Mouse (Mus musculus): Measurements from ENCODE around the gene Ubp1. TPM values are rescaled to one million over a fixed set of nuclear protein-coding genes. Genes with fewer than 3 reads are reported as not detected.
A peak's percentile ranks its signal among the peaks of the same experiment; 100 is the strongest.

Gene Ubp1
- polyA plus RNA-seq, 1 experiment: 23.7 TPM

GRCm38 (mm10) chr9:114007850-114008350 is 77.2 kb downstream of the Ubp1 start:
- no peak for TF ChIP-seq MAX (IDR thresholded peaks at IDR 0.05)
- no peak for TF ChIP-seq USF1 (IDR thresholded peaks at IDR 0.05; ENCODE audit: low read depth)
- no peak for TF ChIP-seq CTCF (IDR thresholded peaks at IDR 0.05; ENCODE audit: control insufficient read depth, insufficient read depth, insufficient read length)
- TF ChIP-seq MYOD1 (IDR thresholded peaks at IDR 0.05; ENCODE audit: control insufficient read depth, insufficient read length, low read depth): no peak
- Histone ChIP-seq H3K36me3 (ENCODE audit: control insufficient read depth, insufficient read depth) (peaks cover 8% of the 10 kb centered on the region), H3K79me3 (ENCODE audit: low read depth) (no peaks in the 10 kb centered on the region), H3K79me2 (ENCODE audit: control insufficient read depth, insufficient read depth) (no peaks in the 10 kb centered on the region), H3K27me3 (ENCODE audit: control insufficient read depth, insufficient read depth, insufficient read length) (no peaks in the 10 kb centered on the region), H3ac (ENCODE audit: control insufficient read depth, insufficient read length, low read depth) (no peak overlapping the region), H3K4me3 (ENCODE audit: insufficient read depth, poor library complexity, severe bottlenecking) (no peak overlapping the region)

- no peak for TF ChIP-seq CTCF (IDR thresholded peaks at IDR 0.05; ENCODE audit: control insufficient read depth, insufficient read depth, insufficient read length)
- no peak for TF ChIP-seq CEBPB (IDR thresholded peaks at IDR 0.05; ENCODE audit: low read depth)
- TF ChIP-seq USF1 (IDR thresholded peaks at IDR 0.05; ENCODE audit: low read depth): no peak
- TF ChIP-seq FOSL1 (IDR thresholded peaks at IDR 0.05; ENCODE audit: insufficient read depth, low read length, poor library complexity, severe bottlenecking): no peak
- no peak for TF ChIP-seq MYOG (IDR thresholded peaks at IDR 0.05; ENCODE audit: control insufficient read depth, extremely low read depth, insufficient read length)
- TF ChIP-seq MAX (IDR thresholded peaks at IDR 0.05): no peak
- TF ChIP-seq MYOD1 (IDR thresholded peaks at IDR 0.05; ENCODE audit: control insufficient read depth, insufficient read length, low read depth): no peak
- Histone ChIP-seq H3K4me3 (ENCODE audit: insufficient read depth, poor library complexity, severe bottlenecking) (no peak overlapping the region), H3K79me2 (ENCODE audit: control insufficient read depth, insufficient read depth) (peaks cover 5% of the 10 kb centered on the region), H3K79me3 (ENCODE audit: low read depth) (no peaks in the 10 kb centered on the region), H3ac (ENCODE audit: control insufficient read depth, insufficient read length, low read depth) (no peak overlapping the region), H3K27me3 (ENCODE audit: control insufficient read depth, insufficient read depth, insufficient read length) (no peaks in the 10 kb centered on the region), H3K36me3 (ENCODE audit: control insufficient read depth, insufficient read depth) (peaks cover 11% of the 10 kb centered on the region)
Observed at GRCm38 (mm10) chr9:114009526-114009925, 78.8 kb downstream of the Ubp1 start.

- peaks cover 6% of the 10 kb centered on the region for H3K79me2 ChIP-seq (ENCODE audit: control insufficient read depth, insufficient read depth)
- TF ChIP-seq CEBPB (IDR thresholded peaks at IDR 0.05; ENCODE audit: low read depth) (no peak), MYOG (IDR thresholded peaks at IDR 0.05; ENCODE audit: control insufficient read depth, extremely low read depth, insufficient read length) (no peak), MAX (IDR thresholded peaks at IDR 0.05) (no peak), MYOD1 (IDR thresholded peaks at IDR 0.05; ENCODE audit: control insufficient read depth, insufficient read length, low read depth) (no peak), USF1 (IDR thresholded peaks at IDR 0.05; ENCODE audit: low read depth) (no peak), CTCF (IDR thresholded peaks at IDR 0.05; ENCODE audit: control insufficient read depth, insufficient read depth, insufficient read length) (no peak)
- no peaks in the 10 kb centered on the region for H3K79me3 ChIP-seq (ENCODE audit: low read depth)
- peaks cover 11% of the 10 kb centered on the region for H3K36me3 ChIP-seq (ENCODE audit: control insufficient read depth, insufficient read depth)
- H3K27me3 ChIP-seq (ENCODE audit: control insufficient read depth, insufficient read depth, insufficient read length): no peaks in the 10 kb centered on the region
- no peak overlapping the region for H3ac ChIP-seq (ENCODE audit: control insufficient read depth, insufficient read length, low read depth)
- no peak overlapping the region for H3K4me3 ChIP-seq (ENCODE audit: insufficient read depth, poor library complexity, severe bottlenecking)
Observed at GRCm38 (mm10) chr9:114011203-114011602, 80.5 kb downstream of the Ubp1 start.

- H3K4me3 ChIP-seq (ENCODE audit: insufficient read depth, poor library complexity, severe bottlenecking): no peak overlapping the region
- peaks cover 2% of the 10 kb centered on the region for H3K79me3 ChIP-seq (ENCODE audit: low read depth)
- no peak overlapping the region for H3ac ChIP-seq (ENCODE audit: control insufficient read depth, insufficient read length, low read depth)
- TF ChIP-seq FOSL1 (IDR thresholded peaks at IDR 0.05; ENCODE audit: insufficient read depth, low read length, poor library complexity, severe bottlenecking) (no peak), MYOD1 (IDR thresholded peaks at IDR 0.05; ENCODE audit: control insufficient read depth, insufficient read length, low read depth) (no peak), CEBPB (IDR thresholded peaks at IDR 0.05; ENCODE audit: low read depth) (no peak), MYOG (IDR thresholded peaks at IDR 0.05; ENCODE audit: control insufficient read depth, extremely low read depth, insufficient read length) (no peak), MAX (IDR thresholded peaks at IDR 0.05) (no peak), CTCF (IDR thresholded peaks at IDR 0.05; ENCODE audit: control insufficient read depth, insufficient read depth, insufficient read length) (no peak), USF1 (IDR thresholded peaks at IDR 0.05; ENCODE audit: low read depth) (no peak)
- H3K27me3 ChIP-seq (ENCODE audit: control insufficient read depth, insufficient read depth, insufficient read length): no peaks in the 10 kb centered on the region
- peaks cover 13% of the 10 kb centered on the region for H3K36me3 ChIP-seq (ENCODE audit: control insufficient read depth, insufficient read depth)
- H3K79me2 ChIP-seq (ENCODE audit: control insufficient read depth, insufficient read depth): peaks cover 21% of the 10 kb centered on the region
Observed at GRCm38 (mm10) chr9:114014034-114014433, 83.3 kb downstream of the Ubp1 start.

- Histone ChIP-seq H3K27me3 (ENCODE audit: control insufficient read depth, insufficient read depth, insufficient read length) (no peaks in the 10 kb centered on the region), H3K79me3 (ENCODE audit: low read depth) (peaks cover 11% of the 10 kb centered on the region)
- no peak for TF ChIP-seq FOSL1 (IDR thresholded peaks at IDR 0.05; ENCODE audit: insufficient read depth, low read length, poor library complexity, severe bottlenecking)
- TF ChIP-seq CTCF (IDR thresholded peaks at IDR 0.05; ENCODE audit: control insufficient read depth, insufficient read depth, insufficient read length): peak; percentile 50
- TF ChIP-seq MYOD1 (IDR thresholded peaks at IDR 0.05; ENCODE audit: control insufficient read depth, insufficient read length, low read depth): no peak
Observed at GRCm38 (mm10) chr9:114015724-114016123, 85.0 kb downstream of the Ubp1 start.

GRCm38 (mm10) chr9:114016402-114016801 is 85.7 kb downstream of the Ubp1 start:
- TF ChIP-seq MAX (IDR thresholded peaks at IDR 0.05) (no peak), USF1 (IDR thresholded peaks at IDR 0.05; ENCODE audit: low read depth) (no peak), FOSL1 (IDR thresholded peaks at IDR 0.05; ENCODE audit: insufficient read depth, low read length, poor library complexity, severe bottlenecking) (peak; percentile 15)
- peak overlapping the region; percentile 0 for H3ac ChIP-seq (ENCODE audit: control insufficient read depth, insufficient read length, low read depth)
- H3K79me2 ChIP-seq (ENCODE audit: control insufficient read depth, insufficient read depth): peaks cover 45% of the 10 kb centered on the region
- H3K36me3 ChIP-seq (ENCODE audit: control insufficient read depth, insufficient read depth): peaks cover 8% of the 10 kb centered on the region
- no peaks in the 10 kb centered on the region for H3K27me3 ChIP-seq (ENCODE audit: control insufficient read depth, insufficient read depth, insufficient read length)
- peaks cover 15% of the 10 kb centered on the region for H3K79me3 ChIP-seq (ENCODE audit: low read depth)
- H3K4me3 ChIP-seq (ENCODE audit: insufficient read depth, poor library complexity, severe bottlenecking): no peak overlapping the region

More at GRCm38 (mm10) chr9:114015724-114016123, 85.0 kb downstream of the Ubp1 start:
- Histone ChIP-seq H3K36me3 (ENCODE audit: control insufficient read depth, insufficient read depth) (peaks cover 12% of the 10 kb centered on the region), H3K4me3 (ENCODE audit: insufficient read depth, poor library complexity, severe bottlenecking) (no peak overlapping the region), H3K79me2 (ENCODE audit: control insufficient read depth, insufficient read depth) (peaks cover 38% of the 10 kb centered on the region), H3ac (ENCODE audit: control insufficient read depth, insufficient read length, low read depth) (peak overlapping the region; percentile 13)
